Mouse (Mus musculus): Measurements from ENCODE around the gene Cplx2. TPM values are rescaled to one million over a fixed set of nuclear protein-coding genes. Genes with fewer than 3 reads are reported as not detected.

Gene Cplx2
- polyA plus RNA-seq, 1 experiment from 2014 or later: 15.4 TPM

GRCm38 (mm10) chr13:54415059-54415458 lies 43.9 kb downstream of the Cplx2 start:
- Histone ChIP-seq H3K9ac (no peak overlapping the region), H3K9me3 (no peaks in the 10 kb centered on the region), H3K4me2 (replicated peaks) (no peak overlapping the region), H3K4me3 (no peak overlapping the region), H3K27ac (no peak overlapping the region), H3K36me3 (no peaks in the 10 kb centered on the region), H3K4me1 (peaks cover 8% of the 10 kb centered on the region), H3K27me3 (replicated peaks) (no peaks in the 10 kb centered on the region)
- ATAC-seq (ENCODE audit: low FRiP score, low read depth): no peak
- 92% methylated on average over 4 of the region's 4 CpGs for WGBS

- WGBS: 69% methylated on average over 10 of the region's 10 CpGs
- Histone ChIP-seq H3K27ac (no peak overlapping the region), H3K9me3 (no peaks in the 10 kb centered on the region), H3K9ac (no peak overlapping the region), H3K27me3 (replicated peaks) (no peaks in the 10 kb centered on the region), H3K4me1 (0 out of 2 replicates have a peak, but pooled peaks cover 3% of the 10 kb centered on the region), H3K4me3 (no peak overlapping the region), H3K4me2 (replicated peaks) (no peak overlapping the region), H3K36me3 (no peaks in the 10 kb centered on the region)
- no peak for ATAC-seq (ENCODE audit: low FRiP score, low read depth)
These were observed 47.7 kb downstream of the Cplx2 start for GRCm38 (mm10) chr13:54418781-54419327.

- WGBS: 80% methylated on average over 12 of the region's 12 CpGs
- no peak overlapping the region for H3K27ac ChIP-seq
- no peak for ATAC-seq (ENCODE audit: low FRiP score, low read depth)
- no peaks in the 10 kb centered on the region for H3K27me3 ChIP-seq (replicated peaks)
- H3K4me2 ChIP-seq (replicated peaks): no peak overlapping the region
- H3K4me3 ChIP-seq: no peak overlapping the region
- no peak overlapping the region for H3K9ac ChIP-seq
- no peaks in the 10 kb centered on the region for H3K9me3 ChIP-seq
- no peaks in the 10 kb centered on the region for H3K36me3 ChIP-seq
- 0 out of 2 replicates have a peak, but pooled peaks cover 3% of the 10 kb centered on the region for H3K4me1 ChIP-seq
These were observed 49.1 kb downstream of the Cplx2 start for GRCm38 (mm10) chr13:54420226-54420625.

GRCm38 (mm10) chr13:54425269-54425668 lies 54.1 kb downstream of the Cplx2 start:
- ATAC-seq (ENCODE audit: low FRiP score, low read depth): no peak; the same call in 1 of the 2 replicates
- 69% methylated on average over 2 of the region's 2 CpGs for WGBS
- Histone ChIP-seq H3K27ac (no peak overlapping the region), H3K4me2 (replicated peaks) (no peak overlapping the region), H3K9me3 (no peaks in the 10 kb centered on the region), H3K27me3 (replicated peaks) (no peaks in the 10 kb centered on the region), H3K4me1 (peaks cover 4% of the 10 kb centered on the region; the same call in 1 of the 2 replicates), H3K9ac (no peak overlapping the region), H3K4me3 (no peak overlapping the region), H3K36me3 (no peaks in the 10 kb centered on the region)

GRCm38 (mm10) chr13:54426781-54427655 lies 55.9 kb downstream of the Cplx2 start:
- no peak overlapping the region for H3K4me3 ChIP-seq
- 81% methylated on average over 10 of the region's 10 CpGs for WGBS
- no peak for ATAC-seq (ENCODE audit: low FRiP score, low read depth)

GRCm38 (mm10) chr13:54428771-54429170 lies 57.6 kb downstream of the Cplx2 start:
- H3K27me3 ChIP-seq (replicated peaks): no peaks in the 10 kb centered on the region
- no peaks in the 10 kb centered on the region for H3K36me3 ChIP-seq
- 87% methylated on average over 3 of the region's 3 CpGs for WGBS
- peaks cover 4% of the 10 kb centered on the region; the same call in 1 of the 2 replicates for H3K4me1 ChIP-seq
- ATAC-seq (ENCODE audit: low FRiP score, low read depth): no peak
- H3K9me3 ChIP-seq: no peaks in the 10 kb centered on the region
- H3K27ac ChIP-seq: no peak overlapping the region
- no peak overlapping the region for H3K4me3 ChIP-seq
- no peak overlapping the region for H3K9ac ChIP-seq
- no peak overlapping the region for H3K4me2 ChIP-seq (replicated peaks)

More at GRCm38 (mm10) chr13:54426781-54427655, 55.9 kb downstream of the Cplx2 start:
- no peak overlapping the region for H3K9ac ChIP-seq
- H3K4me1 ChIP-seq: peaks cover 4% of the 10 kb centered on the region; the same call in 1 of the 2 replicates
- H3K27me3 ChIP-seq (replicated peaks): no peaks in the 10 kb centered on the region
- H3K9me3 ChIP-seq: no peaks in the 10 kb centered on the region
- no peak overlapping the region for H3K4me2 ChIP-seq (replicated peaks)
- H3K36me3 ChIP-seq: no peaks in the 10 kb centered on the region
- H3K27ac ChIP-seq: no peak overlapping the region

GRCm38 (mm10) chr13:54430051-54430450 lies 58.9 kb downstream of the Cplx2 start:
- Histone ChIP-seq H3K9me3 (no peaks in the 10 kb centered on the region), H3K27me3 (replicated peaks) (no peaks in the 10 kb centered on the region), H3K9ac (no peak overlapping the region), H3K4me2 (replicated peaks) (no peak overlapping the region), H3K36me3 (no peaks in the 10 kb centered on the region), H3K27ac (no peak overlapping the region), H3K4me1 (peaks cover 4% of the 10 kb centered on the region; the same call in 1 of the 2 replicates), H3K4me3 (no peak overlapping the region)
- ATAC-seq (ENCODE audit: low FRiP score, low read depth): no peak
- WGBS: 66% methylated on average over 2 of the region's 2 CpGs

GRCm38 (mm10) chr13:54431161-54431560 lies 60.0 kb downstream of the Cplx2 start:
- WGBS: 83% methylated on average over 9 of the region's 9 CpGs
- no peak overlapping the region for H3K9ac ChIP-seq
- no peak overlapping the region for H3K27ac ChIP-seq
- H3K4me2 ChIP-seq (replicated peaks): no peak overlapping the region
- H3K4me3 ChIP-seq: no peak overlapping the region
- no peaks in the 10 kb centered on the region for H3K4me1 ChIP-seq
- ATAC-seq (ENCODE audit: low FRiP score, low read depth): no peak
- no peaks in the 10 kb centered on the region for H3K36me3 ChIP-seq
- H3K9me3 ChIP-seq: no peaks in the 10 kb centered on the region
- no peaks in the 10 kb centered on the region for H3K27me3 ChIP-seq (replicated peaks)

Other genes with a start within 250 kb of the Cplx2 start
- 0.06 and 0.08 TPM in 2 replicates for gene Hrh2, start 179.2 kb upstream of the Cplx2 start, polyA plus RNA-seq (2016; fragmentation: Nextera tagmentation; extraction: Ambion mirVana)
- gene Thoc3, start 97.5 kb downstream of the Cplx2 start, polyA plus RNA-seq (2016; fragmentation: Nextera tagmentation; extraction: Ambion mirVana): 119 and 136 TPM in 2 replicates
- gene Simc1, start 132.4 kb downstream of the Cplx2 start, polyA plus RNA-seq (2016; fragmentation: Nextera tagmentation; extraction: Ambion mirVana): 18.2 and 20.3 TPM in 2 replicates
- 239 and 254 TPM in 2 replicates for gene 4833439L19Rik, start 194.1 kb downstream of the Cplx2 start, polyA plus RNA-seq (2016; fragmentation: Nextera tagmentation; extraction: Ambion mirVana)
- 50.2 and 53.3 TPM in 2 replicates for gene Arl10, start 203.7 kb downstream of the Cplx2 start, polyA plus RNA-seq (2016; fragmentation: Nextera tagmentation; extraction: Ambion mirVana)
- 58.0 and 66.2 TPM in 2 replicates for gene Nop16, start 218.7 kb downstream of the Cplx2 start, polyA plus RNA-seq (2016; fragmentation: Nextera tagmentation; extraction: Ambion mirVana)
- 172 and 180 TPM in 2 replicates for gene Higd2a, start 218.9 kb downstream of the Cplx2 start, polyA plus RNA-seq (2016; fragmentation: Nextera tagmentation; extraction: Ambion mirVana)
- gene Cltb, start 240.0 kb downstream of the Cplx2 start, polyA plus RNA-seq (2016; fragmentation: Nextera tagmentation; extraction: Ambion mirVana): 68.9 and 71.0 TPM in 2 replicates

Measured in neural tube, embryonic 12.5 days (tissue).